Mouse (Mus musculus) testis, adult 2 months (tissue): ENCODE data around the gene Spred2.

Experiments
- CTCF ChIP-seq: fragments of 200-500 bp; IDR thresholded peaks from 2 replicates; pipeline ENCODE4 v1.5.1; 2012; ENCODE audit warnings: low read depth, mild to moderate bottlenecking, inconsistent platforms, low read length, moderate library complexity; ENCODE audit not compliant: control insufficient read depth, insufficient read depth, insufficient replicate concordance
- POLR2A ChIP-seq: fragments of 200-500 bp; IDR thresholded peaks from 2 replicates; pipeline ENCODE4 v1.6.1; 2012; ENCODE audit warnings: low read depth, mild to moderate bottlenecking, inconsistent platforms, low read length, moderate library complexity; ENCODE audit not compliant: control insufficient read depth

DNA sequence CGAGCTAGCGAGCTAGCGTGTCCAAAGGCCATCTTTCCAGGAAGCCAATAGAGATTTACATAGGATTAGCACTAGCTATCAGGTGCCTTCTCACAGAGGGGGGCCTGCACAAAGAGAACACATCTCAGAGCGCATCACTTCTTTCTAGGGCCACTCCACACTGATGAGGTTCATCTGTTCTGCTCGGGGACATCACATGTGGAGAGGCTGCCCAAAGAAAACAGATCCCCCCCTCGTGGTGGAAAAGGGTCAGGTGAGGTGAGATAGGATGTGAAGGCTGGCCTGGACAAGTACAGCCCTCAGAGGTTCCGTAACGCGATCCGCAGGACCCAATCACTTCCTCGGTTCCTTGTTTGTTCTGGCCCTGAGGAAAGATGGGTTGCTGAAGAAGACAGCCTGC, 101.7 kb downstream of the Spred2 start:
- TF ChIP-seq CTCF (no peak), POLR2A (no peak)
